Mouse (Mus musculus): ENCODE measurements at regions not wholly inside any gene's neighbourhood (a gene's known extent, or its start where the extent isn't known, plus 50 kb on each side); places are given as distances from the start of the nearest gene placed in this dataset.

DNA sequence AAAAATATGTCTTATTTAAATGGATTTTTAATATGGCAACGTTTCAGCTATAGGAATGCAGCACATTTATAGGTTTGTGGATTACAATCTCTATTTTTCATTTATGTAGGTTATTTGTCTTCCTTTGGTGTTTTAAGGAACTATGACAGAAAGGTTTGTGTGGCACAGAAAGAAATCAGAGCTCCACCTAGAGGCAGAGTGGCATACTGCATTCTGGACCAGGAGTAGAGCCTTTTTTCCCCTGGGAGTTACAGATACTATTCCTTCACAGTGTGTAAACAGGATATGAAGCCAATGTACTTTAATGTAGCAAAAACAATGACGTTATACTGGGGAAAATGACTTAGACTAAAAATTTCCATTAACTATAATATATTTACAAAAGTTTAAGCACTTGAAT lies 94.9 kb upstream of the St8sia4 start:
- DNase-seq (ENCODE audit: low spot score in 2 of 2), result peak; percentile 80 to 85

DNA sequence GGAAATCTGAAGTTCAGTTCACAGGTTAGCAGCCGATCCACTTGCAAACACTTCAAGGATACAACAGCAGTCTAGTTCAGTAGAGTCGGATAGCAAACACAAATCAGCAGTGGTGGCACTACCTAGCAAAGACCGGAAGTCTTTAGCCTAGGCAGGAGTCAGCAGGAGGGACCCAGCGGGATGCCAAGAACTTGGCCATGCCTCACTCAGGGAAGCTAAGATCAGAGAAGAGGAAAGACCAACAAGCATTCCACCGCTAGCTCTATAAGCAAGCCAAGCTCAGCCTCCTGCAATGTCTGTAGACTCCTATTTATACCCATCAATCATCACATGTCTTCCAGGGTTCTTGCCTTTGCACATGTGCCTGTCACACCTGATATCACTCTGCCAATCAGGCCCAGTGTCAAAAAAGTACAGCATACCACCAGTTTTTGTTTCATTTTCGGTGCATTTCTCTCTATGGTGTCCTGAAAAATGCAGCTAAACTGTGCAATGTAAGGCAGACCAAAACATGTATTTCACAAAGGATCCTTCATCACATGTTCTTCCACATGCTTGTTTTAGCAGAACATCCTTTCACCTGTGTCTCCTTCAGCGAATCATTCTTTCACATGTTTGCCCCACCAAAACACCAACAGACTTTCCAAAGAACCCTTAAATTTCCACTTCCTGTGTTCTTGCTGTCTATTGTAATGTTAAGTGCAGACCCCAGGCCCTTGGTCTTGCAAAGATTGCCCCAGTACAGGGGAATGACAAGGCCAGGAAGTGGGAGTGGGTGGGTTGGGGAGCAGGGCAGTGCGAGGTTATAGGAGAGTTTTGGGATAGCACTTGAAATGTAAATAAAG lies 86.9 kb upstream of the St8sia4 start:
- no peak for DNase-seq (ENCODE audit: low spot score in 2 of 2)

DNA sequence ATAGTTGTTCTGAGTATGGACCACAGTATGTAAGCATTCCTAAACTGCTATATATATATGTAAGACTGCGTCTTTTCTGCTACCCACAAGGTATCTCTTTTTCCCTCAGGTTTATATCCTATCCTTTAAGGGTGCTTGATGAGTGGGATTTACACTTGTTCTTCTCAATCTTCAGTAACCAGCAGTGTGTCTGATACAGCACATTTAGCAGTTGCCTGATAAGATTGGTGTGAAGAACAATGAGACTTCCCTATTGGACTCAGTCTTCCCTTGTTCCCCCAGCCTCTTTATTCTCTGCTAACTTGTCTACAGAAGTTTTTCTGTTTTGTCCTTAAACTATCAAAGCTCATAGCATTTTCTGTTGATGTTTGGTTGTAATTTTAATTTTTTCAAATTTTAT lies 86.1 kb upstream of the St8sia4 start:
- no peak for DNase-seq (ENCODE audit: low spot score in 2 of 2)

DNA sequence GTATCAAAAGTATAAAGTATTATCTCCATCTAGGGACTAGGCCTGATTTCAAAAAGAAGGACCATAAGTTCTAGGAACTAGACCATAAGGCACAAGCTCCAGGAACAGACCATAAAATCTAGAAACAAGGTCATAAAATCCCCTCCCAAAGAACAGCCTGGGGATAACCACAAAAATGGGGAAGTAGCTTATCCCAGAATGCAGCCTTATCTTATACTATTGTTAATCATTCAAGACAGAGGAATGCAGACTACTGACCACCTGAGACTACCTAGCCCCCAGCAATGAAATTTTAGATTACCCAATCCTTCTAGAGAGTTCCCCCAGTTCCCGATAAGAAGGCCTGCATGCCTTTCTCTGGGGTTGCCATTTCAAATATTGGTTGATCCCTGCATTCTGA lies 81.6 kb upstream of the St8sia4 start:
- no peak for DNase-seq (ENCODE audit: low spot score in 2 of 2)

DNA sequence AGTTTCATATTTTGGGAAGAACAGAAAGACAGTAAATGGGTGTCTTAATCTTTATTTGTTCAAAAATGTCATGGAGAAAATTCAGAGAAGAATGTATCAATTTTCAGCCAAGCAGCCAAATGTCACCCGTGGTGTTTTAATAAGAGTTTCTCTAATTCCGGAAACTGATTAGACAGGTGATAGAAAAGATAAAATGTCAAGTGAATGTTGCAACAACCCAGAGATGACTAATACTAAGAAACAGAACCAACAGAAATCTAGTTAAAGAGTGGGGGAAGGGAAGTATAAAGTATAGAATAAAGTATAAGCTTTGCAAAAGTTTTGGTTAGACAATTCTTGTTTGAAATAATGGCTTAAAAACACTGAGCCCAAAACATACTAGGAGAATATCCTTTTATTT lies 79.9 kb upstream of the St8sia4 start:
- DNase-seq (ENCODE audit: low spot score in 2 of 2), result no peak

DNA sequence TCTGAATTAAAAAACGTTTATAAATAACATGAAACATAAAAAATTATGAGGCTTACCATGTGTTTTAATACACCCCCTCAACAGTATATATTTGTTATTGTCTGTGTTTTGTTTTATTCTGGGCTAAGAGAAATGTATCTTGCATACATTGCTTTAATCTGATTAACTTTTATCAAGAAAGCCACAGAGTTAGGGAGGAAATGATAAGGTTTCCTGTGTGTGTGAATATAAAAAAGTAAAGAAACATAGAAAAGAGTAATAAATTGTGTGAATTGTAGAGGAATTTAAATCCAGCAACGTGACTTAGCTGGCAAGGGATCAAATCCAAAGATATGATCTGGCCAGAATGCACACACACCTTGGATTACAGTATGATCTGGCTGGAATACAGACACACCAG lies 77.1 kb upstream of the St8sia4 start:
- no peak for DNase-seq (ENCODE audit: low spot score in 2 of 2)

DNA sequence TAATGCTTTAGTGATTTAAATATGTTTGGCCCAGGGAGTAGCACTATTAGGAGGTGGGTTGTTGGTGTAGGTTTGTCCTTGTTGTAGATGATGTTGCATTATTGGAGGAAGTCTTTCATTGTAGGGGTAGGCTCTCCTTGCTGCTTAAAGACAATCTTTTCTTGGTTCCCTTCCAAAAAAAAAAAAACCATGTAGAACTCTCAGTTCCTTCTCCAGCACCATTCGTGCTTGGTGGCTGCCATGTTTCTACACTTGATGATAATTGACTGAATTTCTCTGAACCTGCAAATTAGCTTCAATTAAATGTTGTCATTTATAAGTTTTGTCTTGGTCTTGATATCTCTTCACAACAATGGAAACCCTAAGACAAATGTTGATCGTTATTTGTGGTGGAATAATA lies 76.0 kb upstream of the St8sia4 start:
- DNase-seq (ENCODE audit: low spot score in 2 of 2), result no peak

DNA sequence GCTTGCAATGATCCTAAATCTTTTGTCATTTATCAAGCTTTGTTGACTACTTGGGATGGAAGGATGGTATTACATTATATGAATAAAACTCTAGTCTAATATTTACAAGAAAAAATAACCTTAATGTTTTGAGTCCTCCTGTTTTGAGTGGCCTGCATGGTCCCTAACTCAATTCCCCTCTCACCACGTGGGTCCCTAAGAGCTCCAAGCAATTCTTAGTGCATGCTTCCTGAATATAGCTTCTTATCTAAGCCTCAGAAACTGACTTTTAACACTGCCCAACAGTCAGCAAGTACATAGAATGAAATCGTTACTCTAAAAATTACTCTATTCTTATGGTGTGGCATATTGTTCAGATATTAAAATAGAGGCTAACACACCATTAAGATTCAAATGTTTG lies 52.1 kb upstream of the St8sia4 start:
- DNase-seq (ENCODE audit: low spot score in 2 of 2), result no peak

DNA sequence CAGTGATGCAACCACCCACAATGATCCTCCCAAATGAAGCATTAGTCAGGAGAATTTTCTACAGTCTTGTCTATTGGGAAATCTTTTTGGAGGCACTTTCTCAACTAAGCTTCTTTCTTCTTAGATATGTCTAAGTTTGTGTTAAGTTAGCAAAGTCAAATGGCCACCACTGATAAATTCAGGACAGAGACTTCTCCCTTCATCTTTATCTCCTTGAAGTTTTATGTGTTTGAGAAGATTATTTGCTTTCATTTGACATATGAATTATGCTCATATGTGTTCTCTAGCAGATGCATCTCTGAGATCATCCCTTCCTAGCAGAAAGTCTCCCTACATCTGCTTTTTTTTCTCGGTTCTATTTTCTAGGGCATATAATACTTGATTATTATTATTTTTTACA lies 51.4 kb upstream of the St8sia4 start:
- no peak for DNase-seq (ENCODE audit: low spot score in 2 of 2)

All from right cerebral cortex, adult 2 months (tissue).